Mouse (Mus musculus): ENCODE measurements around the gene Sf3a3. TPM values are rescaled to one million over a fixed set of nuclear protein-coding genes. Genes with fewer than 3 reads are reported as not detected.

Gene Sf3a3
- total RNA-seq, 1 experiment: 117 TPM

- DNase-seq (ENCODE audit: low read depth, low spot score): no peak
- H3K27ac ChIP-seq (ENCODE audit: insufficient read depth, low read depth, low read length, poor library complexity, severe bottlenecking): no peak overlapping the region
- no peak overlapping the region for H3K9ac ChIP-seq (ENCODE audit: insufficient read depth, low read depth, low read length, poor library complexity, severe bottlenecking)
- no peaks in the 10 kb centered on the region for H3K36me3 ChIP-seq (ENCODE audit: control insufficient read depth, insufficient read depth, low read length, poor library complexity, severe bottlenecking)
- no peaks in the 10 kb centered on the region for H3K9me3 ChIP-seq (ENCODE audit: control insufficient read depth, insufficient read depth, low read depth, low read length)
- TF ChIP-seq CHD2 (IDR thresholded peaks at IDR 0.05; ENCODE audit: low read depth, low read length) (no peak), MAFK (IDR thresholded peaks at IDR 0.05; ENCODE audit: insufficient read depth, low read depth, low read length) (no peak), ZNF384 (IDR thresholded peaks at IDR 0.05; ENCODE audit: low read depth, low read length) (no peak), HCFC1 (IDR thresholded peaks at IDR 0.05; ENCODE audit: borderline replicate concordance, insufficient read depth, low read length) (no peak), ZC3H11A (IDR thresholded peaks at IDR 0.05; ENCODE audit: borderline replicate concordance, low read depth, low read length) (no peak)
- H3K4me3 ChIP-seq (ENCODE audit: insufficient read depth in 1 of 2, low read depth in 1 of 2, low read length in 2 of 2, poor library complexity in 1 of 2, severe bottlenecking in 1 of 2): no peak overlapping the region
- in situ Hi-C loops (cut with MboI; ENCODE audit: low sequenced_read_pairs in 2 of 2, unreplicated experiment in 2 of 2): no loop called here
- H3K4me1 ChIP-seq (ENCODE audit: control insufficient read depth in 2 of 2, insufficient read depth in 2 of 2, low read length in 2 of 2, poor library complexity in 1 of 2): no peaks in the 10 kb centered on the region
Observed at GRCm38 (mm10) chr4:124770624-124771023, 56.0 kb downstream of the Sf3a3 start.

- H3K4me1 ChIP-seq (ENCODE audit: control insufficient read depth in 2 of 2, insufficient read depth in 2 of 2, low read length in 2 of 2, poor library complexity in 1 of 2): no peaks in the 10 kb centered on the region
- no peak overlapping the region for H3K9ac ChIP-seq (ENCODE audit: insufficient read depth, low read depth, low read length, poor library complexity, severe bottlenecking)
- in situ Hi-C loops (cut with MboI; ENCODE audit: low sequenced_read_pairs in 2 of 2, unreplicated experiment in 2 of 2): no loop called here
- no peak for DNase-seq (ENCODE audit: low read depth, low spot score)
- H3K36me3 ChIP-seq (ENCODE audit: control insufficient read depth, insufficient read depth, low read length, poor library complexity, severe bottlenecking): no peaks in the 10 kb centered on the region
- TF ChIP-seq MAFK (IDR thresholded peaks at IDR 0.05; ENCODE audit: insufficient read depth, low read depth, low read length) (no peak), ZNF384 (IDR thresholded peaks at IDR 0.05; ENCODE audit: low read depth, low read length) (no peak), HCFC1 (IDR thresholded peaks at IDR 0.05; ENCODE audit: borderline replicate concordance, insufficient read depth, low read length) (no peak), ZC3H11A (IDR thresholded peaks at IDR 0.05; ENCODE audit: borderline replicate concordance, low read depth, low read length) (no peak), CHD2 (IDR thresholded peaks at IDR 0.05; ENCODE audit: low read depth, low read length) (no peak)
- H3K27ac ChIP-seq (ENCODE audit: insufficient read depth, low read depth, low read length, poor library complexity, severe bottlenecking): no peak overlapping the region
- H3K4me3 ChIP-seq (ENCODE audit: insufficient read depth in 1 of 2, low read depth in 1 of 2, low read length in 2 of 2, poor library complexity in 1 of 2, severe bottlenecking in 1 of 2): no peak overlapping the region
- H3K9me3 ChIP-seq (ENCODE audit: control insufficient read depth, insufficient read depth, low read depth, low read length): no peaks in the 10 kb centered on the region
Observed at GRCm38 (mm10) chr4:124772125-124772524, 57.5 kb downstream of the Sf3a3 start.

GRCm38 (mm10) chr4:124773449-124773848 is 58.9 kb downstream of the Sf3a3 start:
- no peak overlapping the region for H3K9ac ChIP-seq (ENCODE audit: insufficient read depth, low read depth, low read length, poor library complexity, severe bottlenecking)
- in situ Hi-C loops (cut with MboI; ENCODE audit: low sequenced_read_pairs in 2 of 2, unreplicated experiment in 2 of 2): no loop called here

GRCm38 (mm10) chr4:124773995-124774394 is 59.4 kb downstream of the Sf3a3 start:
- no peak overlapping the region for H3K4me3 ChIP-seq (ENCODE audit: insufficient read depth in 1 of 2, low read depth in 1 of 2, low read length in 2 of 2, poor library complexity in 1 of 2, severe bottlenecking in 1 of 2)
- H3K4me1 ChIP-seq (ENCODE audit: control insufficient read depth in 2 of 2, insufficient read depth in 2 of 2, low read length in 2 of 2, poor library complexity in 1 of 2): no peaks in the 10 kb centered on the region
- TF ChIP-seq ZC3H11A (IDR thresholded peaks at IDR 0.05; ENCODE audit: borderline replicate concordance, low read depth, low read length): no peak
- no peak for TF ChIP-seq HCFC1 (IDR thresholded peaks at IDR 0.05; ENCODE audit: borderline replicate concordance, insufficient read depth, low read length)
- no peak for TF ChIP-seq CHD2 (IDR thresholded peaks at IDR 0.05; ENCODE audit: low read depth, low read length)
- no peak for TF ChIP-seq MAFK (IDR thresholded peaks at IDR 0.05; ENCODE audit: insufficient read depth, low read depth, low read length)
- no peak for DNase-seq (ENCODE audit: low read depth, low spot score)
- no peaks in the 10 kb centered on the region for H3K36me3 ChIP-seq (ENCODE audit: control insufficient read depth, insufficient read depth, low read length, poor library complexity, severe bottlenecking)
- H3K9ac ChIP-seq (ENCODE audit: insufficient read depth, low read depth, low read length, poor library complexity, severe bottlenecking): no peak overlapping the region
- in situ Hi-C loops (cut with MboI; ENCODE audit: low sequenced_read_pairs in 2 of 2, unreplicated experiment in 2 of 2): no loop called here
- H3K27ac ChIP-seq (ENCODE audit: insufficient read depth, low read depth, low read length, poor library complexity, severe bottlenecking): no peak overlapping the region
- H3K9me3 ChIP-seq (ENCODE audit: control insufficient read depth, insufficient read depth, low read depth, low read length): no peaks in the 10 kb centered on the region

More at GRCm38 (mm10) chr4:124773449-124773848, 58.9 kb downstream of the Sf3a3 start:
- Histone ChIP-seq H3K27ac (ENCODE audit: insufficient read depth, low read depth, low read length, poor library complexity, severe bottlenecking) (no peak overlapping the region), H3K36me3 (ENCODE audit: control insufficient read depth, insufficient read depth, low read length, poor library complexity, severe bottlenecking) (no peaks in the 10 kb centered on the region), H3K4me1 (ENCODE audit: control insufficient read depth in 2 of 2, insufficient read depth in 2 of 2, low read length in 2 of 2, poor library complexity in 1 of 2) (no peaks in the 10 kb centered on the region), H3K4me3 (ENCODE audit: insufficient read depth in 1 of 2, low read depth in 1 of 2, low read length in 2 of 2, poor library complexity in 1 of 2, severe bottlenecking in 1 of 2) (no peak overlapping the region), H3K9me3 (ENCODE audit: control insufficient read depth, insufficient read depth, low read depth, low read length) (no peaks in the 10 kb centered on the region)
- no peak for DNase-seq (ENCODE audit: low read depth, low spot score)
- TF ChIP-seq ZNF384 (IDR thresholded peaks at IDR 0.05; ENCODE audit: low read depth, low read length): no peak
- TF ChIP-seq CHD2 (IDR thresholded peaks at IDR 0.05; ENCODE audit: low read depth, low read length): no peak
- no peak for TF ChIP-seq HCFC1 (IDR thresholded peaks at IDR 0.05; ENCODE audit: borderline replicate concordance, insufficient read depth, low read length)
- no peak for TF ChIP-seq MAFK (IDR thresholded peaks at IDR 0.05; ENCODE audit: insufficient read depth, low read depth, low read length)
- TF ChIP-seq ZC3H11A (IDR thresholded peaks at IDR 0.05; ENCODE audit: borderline replicate concordance, low read depth, low read length): no peak

- no peak for DNase-seq (ENCODE audit: low read depth, low spot score)
- no peaks in the 10 kb centered on the region for H3K36me3 ChIP-seq (ENCODE audit: control insufficient read depth, insufficient read depth, low read length, poor library complexity, severe bottlenecking)
- no peaks in the 10 kb centered on the region for H3K9me3 ChIP-seq (ENCODE audit: control insufficient read depth, insufficient read depth, low read depth, low read length)
- TF ChIP-seq ZNF384 (IDR thresholded peaks at IDR 0.05; ENCODE audit: low read depth, low read length): no peak
- TF ChIP-seq ZC3H11A (IDR thresholded peaks at IDR 0.05; ENCODE audit: borderline replicate concordance, low read depth, low read length): no peak
- no peak for TF ChIP-seq HCFC1 (IDR thresholded peaks at IDR 0.05; ENCODE audit: borderline replicate concordance, insufficient read depth, low read length)
- TF ChIP-seq CHD2 (IDR thresholded peaks at IDR 0.05; ENCODE audit: low read depth, low read length): no peak
- no peak for TF ChIP-seq MAFK (IDR thresholded peaks at IDR 0.05; ENCODE audit: insufficient read depth, low read depth, low read length)
- H3K9ac ChIP-seq (ENCODE audit: insufficient read depth, low read depth, low read length, poor library complexity, severe bottlenecking): no peak overlapping the region
- no peak overlapping the region for H3K27ac ChIP-seq (ENCODE audit: insufficient read depth, low read depth, low read length, poor library complexity, severe bottlenecking)
- in situ Hi-C loops (cut with MboI; ENCODE audit: low sequenced_read_pairs in 2 of 2, unreplicated experiment in 2 of 2): no loop called here
- H3K4me1 ChIP-seq (ENCODE audit: control insufficient read depth in 2 of 2, insufficient read depth in 2 of 2, low read length in 2 of 2, poor library complexity in 1 of 2): no peaks in the 10 kb centered on the region
- H3K4me3 ChIP-seq (ENCODE audit: insufficient read depth in 1 of 2, low read depth in 1 of 2, low read length in 2 of 2, poor library complexity in 1 of 2, severe bottlenecking in 1 of 2): no peak overlapping the region
Observed at GRCm38 (mm10) chr4:124774429-124774828, 59.9 kb downstream of the Sf3a3 start.

Data from ES-E14 (cell line).